Mouse (Mus musculus): ENCODE data around the gene Mrpl40. TPM values are rescaled to one million over a fixed set of nuclear protein-coding genes. Genes with fewer than 3 reads are reported as not detected.
"Not testable (repeated sequence)": the region's sequence is repeated elsewhere in the genome, so short reads cannot be mapped to it uniquely, and the experiment has no call there.

Gene Mrpl40
- polyA plus RNA-seq, 1 experiment from 2014 or later = 97.2 TPM

GRCm38 (mm10) chr16:18877386-18878090, 876 bp upstream of the Mrpl40 start:
- WGBS = under 1% methylated on average over 43 of the region's 43 CpGs
- Histone ChIP-seq H3K27ac (ENCODE audit: low read length) (peak overlapping the region; percentile 94), H3K27me3 (replicated peaks; ENCODE audit: control insufficient read depth, insufficient read depth, low read length) (no peaks in the 10 kb centered on the region), H3K4me3 (ENCODE audit: low read length) (peak overlapping the region; percentile 94), H3K4me1 (ENCODE audit: control insufficient read depth, insufficient read depth, low read length) (0 out of 2 replicates have a peak, but pooled peaks cover 6% of the 10 kb centered on the region), H3K4me2 (ENCODE audit: low read depth, low read length) (peak overlapping the region; percentile 62), H3K36me3 (ENCODE audit: control insufficient read depth, insufficient read depth, low read length) (0 out of 2 replicates have a peak, but pooled peaks cover 3% of the 10 kb centered on the region), H3K9me3 (ENCODE audit: control insufficient read depth, low read length) (no peaks in the 10 kb centered on the region), H3K9ac (ENCODE audit: low read depth, low read length) (peak overlapping the region; percentile 89)
- ATAC-seq = peak; percentile 55

- Histone ChIP-seq H3K27ac (ENCODE audit: low read length) (peak overlapping the region; percentile 94), H3K27me3 (replicated peaks; ENCODE audit: control insufficient read depth, insufficient read depth, low read length) (no peaks in the 10 kb centered on the region), H3K4me3 (ENCODE audit: low read length) (peak overlapping the region; percentile 94), H3K4me2 (ENCODE audit: low read depth, low read length) (peak overlapping the region; percentile 62), H3K9ac (ENCODE audit: low read depth, low read length) (peak overlapping the region; percentile 89), H3K36me3 (ENCODE audit: control insufficient read depth, insufficient read depth, low read length) (peaks cover 8% of the 10 kb centered on the region), H3K9me3 (ENCODE audit: control insufficient read depth, low read length) (no peaks in the 10 kb centered on the region), H3K4me1 (ENCODE audit: control insufficient read depth, insufficient read depth, low read length) (0 out of 2 replicates have a peak, but pooled peaks cover 6% of the 10 kb centered on the region)
- WGBS = under 1% methylated on average over 17 of the region's 17 CpGs
- ATAC-seq = peak; percentile 41
Measured at GRCm38 (mm10) chr16:18876091-18876441, 596 bp downstream of the Mrpl40 start.

- H3K4me3 ChIP-seq (ENCODE audit: low read length); H3K4me1 ChIP-seq (ENCODE audit: control insufficient read depth, insufficient read depth, low read length); H3K9me3 ChIP-seq (ENCODE audit: control insufficient read depth, low read length); H3K27me3 ChIP-seq (replicated peaks; ENCODE audit: control insufficient read depth, insufficient read depth, low read length); ATAC-seq; H3K9ac ChIP-seq (ENCODE audit: low read depth, low read length); H3K27ac ChIP-seq (ENCODE audit: low read length); H3K4me2 ChIP-seq (ENCODE audit: low read depth, low read length): not testable (repeated sequence)
- H3K36me3 ChIP-seq (ENCODE audit: control insufficient read depth, insufficient read depth, low read length) = peaks cover 10% of the 10 kb centered on the region
- 71% methylated on average over 1 of the region's 1 CpGs for WGBS
Measured at GRCm38 (mm10) chr16:18870495-18870894, 6.2 kb downstream of the Mrpl40 start.

GRCm38 (mm10) chr16:18860186-18860585, 16.5 kb downstream of the Mrpl40 start:
- H3K36me3 ChIP-seq (ENCODE audit: control insufficient read depth, insufficient read depth, low read length) = no peaks in the 10 kb centered on the region
- 74% methylated on average over 1 of the region's 1 CpGs for WGBS
- ATAC-seq = no peak

GRCm38 (mm10) chr16:18858551-18858950, 18.1 kb downstream of the Mrpl40 start:
- Histone ChIP-seq H3K4me2 (ENCODE audit: low read depth, low read length) (no peak overlapping the region), H3K27ac (ENCODE audit: low read length) (no peak overlapping the region), H3K27me3 (replicated peaks; ENCODE audit: control insufficient read depth, insufficient read depth, low read length) (no peaks in the 10 kb centered on the region), H3K4me3 (ENCODE audit: low read length) (no peak overlapping the region), H3K36me3 (ENCODE audit: control insufficient read depth, insufficient read depth, low read length) (no peaks in the 10 kb centered on the region), H3K9ac (ENCODE audit: low read depth, low read length) (no peak overlapping the region), H3K4me1 (ENCODE audit: control insufficient read depth, insufficient read depth, low read length) (no peaks in the 10 kb centered on the region), H3K9me3 (ENCODE audit: control insufficient read depth, low read length) (0 out of 2 replicates have a peak, but pooled peaks cover 2% of the 10 kb centered on the region)
- no peak for ATAC-seq

More at GRCm38 (mm10) chr16:18860186-18860585, 16.5 kb downstream of the Mrpl40 start:
- Histone ChIP-seq H3K27me3 (replicated peaks; ENCODE audit: control insufficient read depth, insufficient read depth, low read length) (no peaks in the 10 kb centered on the region), H3K4me2 (ENCODE audit: low read depth, low read length) (no peak overlapping the region), H3K9ac (ENCODE audit: low read depth, low read length) (no peak overlapping the region), H3K27ac (ENCODE audit: low read length) (no peak overlapping the region), H3K9me3 (ENCODE audit: control insufficient read depth, low read length) (0 out of 2 replicates have a peak, but pooled peaks cover 2% of the 10 kb centered on the region), H3K4me1 (ENCODE audit: control insufficient read depth, insufficient read depth, low read length) (no peaks in the 10 kb centered on the region), H3K4me3 (ENCODE audit: low read length) (no peak overlapping the region)

GRCm38 (mm10) chr16:18849521-18850190, 27.0 kb downstream of the Mrpl40 start:
- not testable (repeated sequence) for ATAC-seq; H3K27me3 ChIP-seq (replicated peaks; ENCODE audit: control insufficient read depth, insufficient read depth, low read length); H3K4me1 ChIP-seq (ENCODE audit: control insufficient read depth, insufficient read depth, low read length); H3K4me2 ChIP-seq (ENCODE audit: low read depth, low read length); H3K9ac ChIP-seq (ENCODE audit: low read depth, low read length); H3K27ac ChIP-seq (ENCODE audit: low read length); H3K4me3 ChIP-seq (ENCODE audit: low read length); H3K9me3 ChIP-seq (ENCODE audit: control insufficient read depth, low read length); H3K36me3 ChIP-seq (ENCODE audit: control insufficient read depth, insufficient read depth, low read length)
- WGBS = 89% methylated on average over 16 of the region's 17 CpGs

- no peaks in the 10 kb centered on the region for H3K36me3 ChIP-seq (ENCODE audit: control insufficient read depth, insufficient read depth, low read length)
- no peaks in the 10 kb centered on the region for H3K4me1 ChIP-seq (ENCODE audit: control insufficient read depth, insufficient read depth, low read length)
- H3K27ac ChIP-seq (ENCODE audit: low read length) = no peak overlapping the region
- WGBS = 87% methylated on average over 15 of the region's 15 CpGs
- H3K4me3 ChIP-seq (ENCODE audit: low read length) = no peak overlapping the region
- no peaks in the 10 kb centered on the region for H3K9me3 ChIP-seq (ENCODE audit: control insufficient read depth, low read length)
- no peak for ATAC-seq
- no peak overlapping the region for H3K9ac ChIP-seq (ENCODE audit: low read depth, low read length)
- H3K27me3 ChIP-seq (replicated peaks; ENCODE audit: control insufficient read depth, insufficient read depth, low read length) = no peaks in the 10 kb centered on the region
- no peak overlapping the region for H3K4me2 ChIP-seq (ENCODE audit: low read depth, low read length)
Measured at GRCm38 (mm10) chr16:18846301-18846820, 30.3 kb downstream of the Mrpl40 start.

- Histone ChIP-seq H3K4me2 (ENCODE audit: low read depth, low read length) (no peak overlapping the region), H3K4me1 (ENCODE audit: control insufficient read depth, insufficient read depth, low read length) (peaks cover 4% of the 10 kb centered on the region; the same call in 1 of the 2 replicates), H3K9ac (ENCODE audit: low read depth, low read length) (no peak overlapping the region), H3K27ac (ENCODE audit: low read length) (no peak overlapping the region), H3K27me3 (replicated peaks; ENCODE audit: control insufficient read depth, insufficient read depth, low read length) (no peaks in the 10 kb centered on the region), H3K9me3 (ENCODE audit: control insufficient read depth, low read length) (no peaks in the 10 kb centered on the region), H3K36me3 (ENCODE audit: control insufficient read depth, insufficient read depth, low read length) (peaks cover 9% of the 10 kb centered on the region), H3K4me3 (ENCODE audit: low read length) (no peak overlapping the region)
- ATAC-seq = no peak
- WGBS = 92% methylated on average over 4 of the region's 4 CpGs
Measured at GRCm38 (mm10) chr16:18838346-18838745, 38.3 kb downstream of the Mrpl40 start.

GRCm38 (mm10) chr16:18836468-18837208, 40.0 kb downstream of the Mrpl40 start, which contains the start of the genes 2510002D24Rik and Gm28539:
2510002D24Rik (plus strand) TSS chr16:18836578.
Gm28539 (plus strand) TSS chr16:18836584.
- under 1% methylated on average over 46 of the region's 46 CpGs for WGBS
- ATAC-seq = peak; percentile 100
- Histone ChIP-seq H3K27ac (ENCODE audit: low read length) (peak within 1 kb of the TSS; percentile 81), H3K9ac (ENCODE audit: low read depth, low read length) (peak within 1 kb of the TSS; percentile 94), H3K4me2 (ENCODE audit: low read depth, low read length) (peak within 1 kb of the TSS; percentile 74), H3K4me3 (ENCODE audit: low read length) (peak within 1 kb of the TSS; percentile 84), H3K27me3 (replicated peaks; ENCODE audit: control insufficient read depth, insufficient read depth, low read length) (no peaks in the 10 kb centered on the region), H3K36me3 (ENCODE audit: control insufficient read depth, insufficient read depth, low read length) (peaks cover 13% of the 10 kb centered on the region), H3K4me1 (ENCODE audit: control insufficient read depth, insufficient read depth, low read length) (peaks cover 4% of the 10 kb centered on the region; the same call in 1 of the 2 replicates), H3K9me3 (ENCODE audit: control insufficient read depth, low read length) (no peaks in the 10 kb centered on the region)

Data from intestine, embryonic 16.5 days (tissue).